Mouse (Mus musculus): ENCODE results near the gene Aktip. TPM values are rescaled to one million over a fixed set of nuclear protein-coding genes. Genes with fewer than 3 reads are reported as not detected.

The Aktip gene
- 92.6 and 95.3 TPM in 2 replicates for polyA plus RNA-seq (2014; fragmentation: Nextera tagmentation; extraction: Ambion mirVana)

GRCm38 (mm10) chr8:91199876-91200275, at the start of gene Aktip:
TSS of gene Aktip (minus strand) at chr8:91199976.
- Histone ChIP-seq H3K27me3 (ENCODE audit: control insufficient read depth, insufficient read depth, low read length) (no peaks in the 10 kb centered on the region), H3K9ac (ENCODE audit: low read depth, low read length) (no peak within 1 kb of the TSS), H3K9me3 (ENCODE audit: control insufficient read depth, low read length) (no peaks in the 10 kb centered on the region), H3K4me1 (replicated peaks; ENCODE audit: control insufficient read depth, insufficient read depth, low read length) (no peaks in the 10 kb centered on the region), H3K4me2 (replicated peaks; ENCODE audit: low read depth, low read length) (no peak within 1 kb of the TSS), H3K27ac (ENCODE audit: low read depth, low read length) (no peak within 1 kb of the TSS), H3K36me3 (ENCODE audit: control insufficient read depth, insufficient read depth, low read length) (no peaks in the 10 kb centered on the region), H3K4me3 (ENCODE audit: low read depth, low read length) (no peak within 1 kb of the TSS)
- DNase-seq (ENCODE audit: low spot score) (no peak), ATAC-seq (ENCODE audit: low FRiP score) (no peak)
- 91% methylated on average over 7 of the region's 7 CpGs for WGBS

DNA sequence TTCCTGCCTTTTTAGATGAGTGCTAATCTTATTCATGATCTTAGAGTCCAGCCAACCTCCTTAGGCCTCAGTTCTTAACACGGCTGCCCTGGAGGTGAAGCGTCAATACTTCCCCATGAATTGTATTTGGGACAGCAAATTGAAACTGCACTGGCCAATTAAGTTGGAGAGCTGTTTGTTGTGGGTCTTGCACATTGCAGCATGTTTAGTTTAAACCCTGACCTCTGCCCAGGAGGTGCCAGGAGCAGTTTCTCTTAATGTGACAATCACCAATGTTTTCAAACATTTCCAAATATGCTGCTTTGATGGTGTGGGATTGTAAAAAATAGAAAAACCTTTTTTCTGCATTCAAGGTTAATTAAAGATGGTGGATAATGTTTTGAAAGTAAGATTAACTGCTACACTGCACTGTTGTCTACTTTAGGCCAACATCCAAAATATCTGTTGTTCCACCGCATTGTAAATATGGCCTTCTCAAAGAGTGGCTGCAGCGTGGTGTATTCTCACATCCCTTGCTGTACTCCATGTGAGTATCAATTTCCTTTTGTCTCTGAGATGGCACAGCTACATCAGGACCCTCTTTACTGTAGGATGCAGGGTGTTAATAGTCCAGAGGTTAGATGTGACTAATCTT, 46.2 kb upstream of the Aktip start:
- ATAC-seq (ENCODE audit: low FRiP score) (no peak), DNase-seq (ENCODE audit: low spot score) (no peak)
- H3K36me3 ChIP-seq (ENCODE audit: control insufficient read depth, insufficient read depth, low read length) = no peaks in the 10 kb centered on the region
- WGBS = 69% methylated on average over 4 of the region's 4 CpGs
- no peaks in the 10 kb centered on the region for H3K4me1 ChIP-seq (replicated peaks; ENCODE audit: control insufficient read depth, insufficient read depth, low read length)
- H3K27me3 ChIP-seq (ENCODE audit: control insufficient read depth, insufficient read depth, low read length) = no peaks in the 10 kb centered on the region
- no peak overlapping the region for H3K9ac ChIP-seq (ENCODE audit: low read depth, low read length)
- no peaks in the 10 kb centered on the region for H3K9me3 ChIP-seq (ENCODE audit: control insufficient read depth, low read length)
- no peak overlapping the region for H3K4me2 ChIP-seq (replicated peaks; ENCODE audit: low read depth, low read length)
- H3K27ac ChIP-seq (ENCODE audit: low read depth, low read length) = no peak overlapping the region
- H3K4me3 ChIP-seq (ENCODE audit: low read depth, low read length) = no peak overlapping the region

DNA sequence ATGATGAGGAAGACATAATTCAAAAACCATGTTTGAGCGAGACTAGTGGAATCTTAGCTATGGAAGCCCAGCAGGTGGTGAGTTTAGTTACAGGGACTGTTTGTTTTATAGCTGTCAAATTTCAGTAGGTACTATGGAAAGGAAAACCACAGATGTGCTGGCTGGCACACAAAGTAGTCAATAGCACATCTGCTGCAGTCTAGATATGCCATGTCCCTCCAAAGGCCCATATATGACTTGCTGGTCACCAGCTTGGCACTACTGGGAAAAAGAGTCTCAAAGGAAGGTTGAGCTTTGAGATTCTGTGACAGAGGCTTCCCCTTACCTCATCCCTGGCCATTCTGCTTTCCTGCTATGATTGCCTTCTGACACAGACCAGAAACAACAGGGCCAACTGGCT, 42.9 kb upstream of the Aktip start:
- Histone ChIP-seq H3K4me3 (ENCODE audit: low read depth, low read length) (no peak overlapping the region), H3K4me2 (replicated peaks; ENCODE audit: low read depth, low read length) (no peak overlapping the region), H3K36me3 (ENCODE audit: control insufficient read depth, insufficient read depth, low read length) (no peaks in the 10 kb centered on the region), H3K9me3 (ENCODE audit: control insufficient read depth, low read length) (no peaks in the 10 kb centered on the region), H3K27me3 (ENCODE audit: control insufficient read depth, insufficient read depth, low read length) (no peaks in the 10 kb centered on the region), H3K27ac (ENCODE audit: low read depth, low read length) (no peak overlapping the region), H3K9ac (ENCODE audit: low read depth, low read length) (no peak overlapping the region), H3K4me1 (replicated peaks; ENCODE audit: control insufficient read depth, insufficient read depth, low read length) (no peaks in the 10 kb centered on the region)
- ATAC-seq (ENCODE audit: low FRiP score) (no peak), DNase-seq (ENCODE audit: low spot score) (no peak)
- 76% methylated on average over 1 of the region's 1 CpGs for WGBS

- H3K27ac ChIP-seq (ENCODE audit: low read depth, low read length) = no peak overlapping the region
- H3K27me3 ChIP-seq (ENCODE audit: control insufficient read depth, insufficient read depth, low read length) = no peaks in the 10 kb centered on the region
- H3K4me3 ChIP-seq (ENCODE audit: low read depth, low read length) = no peak overlapping the region
- H3K36me3 ChIP-seq (ENCODE audit: control insufficient read depth, insufficient read depth, low read length) = no peaks in the 10 kb centered on the region
- H3K4me2 ChIP-seq (replicated peaks; ENCODE audit: low read depth, low read length) = no peak overlapping the region
- H3K9me3 ChIP-seq (ENCODE audit: control insufficient read depth, low read length) = no peaks in the 10 kb centered on the region
- ATAC-seq (ENCODE audit: low FRiP score) (no peak), DNase-seq (ENCODE audit: low spot score) (no peak)
- 88% methylated on average over 8 of the region's 8 CpGs for WGBS
- no peak overlapping the region for H3K9ac ChIP-seq (ENCODE audit: low read depth, low read length)
- H3K4me1 ChIP-seq (replicated peaks; ENCODE audit: control insufficient read depth, insufficient read depth, low read length) = no peaks in the 10 kb centered on the region
Measured at GRCm38 (mm10) chr8:91241873-91242519, 42.2 kb upstream of the Aktip start.

DNA sequence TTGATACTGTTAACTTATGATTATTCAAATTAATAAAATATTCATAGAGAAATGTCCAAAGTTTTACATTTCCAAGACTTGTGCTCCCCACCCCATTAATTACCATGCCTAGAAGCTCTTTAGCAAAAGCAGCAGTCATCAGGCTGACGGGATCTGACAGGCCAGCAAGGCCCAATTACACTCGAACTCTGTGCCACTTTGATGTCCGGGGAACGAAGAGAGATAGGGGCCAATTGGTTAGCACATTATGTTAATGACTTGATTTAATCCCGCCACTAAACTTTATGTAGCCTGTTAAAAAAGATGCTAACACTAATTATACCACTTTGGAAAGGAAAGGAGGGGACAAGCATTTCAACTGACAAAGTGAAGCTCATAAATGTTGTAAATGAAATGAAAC, 41.6 kb upstream of the Aktip start:
- H3K36me3 ChIP-seq (ENCODE audit: control insufficient read depth, insufficient read depth, low read length) = no peaks in the 10 kb centered on the region
- H3K9ac ChIP-seq (ENCODE audit: low read depth, low read length) = no peak overlapping the region
- no peaks in the 10 kb centered on the region for H3K27me3 ChIP-seq (ENCODE audit: control insufficient read depth, insufficient read depth, low read length)
- no peaks in the 10 kb centered on the region for H3K9me3 ChIP-seq (ENCODE audit: control insufficient read depth, low read length)
- WGBS = 80% methylated on average over 5 of the region's 5 CpGs
- H3K4me1 ChIP-seq (replicated peaks; ENCODE audit: control insufficient read depth, insufficient read depth, low read length) = no peaks in the 10 kb centered on the region
- DNase-seq (ENCODE audit: low spot score) (no peak), ATAC-seq (ENCODE audit: low FRiP score) (no peak)
- H3K4me2 ChIP-seq (replicated peaks; ENCODE audit: low read depth, low read length) = no peak overlapping the region
- no peak overlapping the region for H3K27ac ChIP-seq (ENCODE audit: low read depth, low read length)
- no peak overlapping the region for H3K4me3 ChIP-seq (ENCODE audit: low read depth, low read length)

GRCm38 (mm10) chr8:91237191-91237590, 37.4 kb upstream of the Aktip start:
- H3K27me3 ChIP-seq (ENCODE audit: control insufficient read depth, insufficient read depth, low read length) = no peaks in the 10 kb centered on the region
- H3K9ac ChIP-seq (ENCODE audit: low read depth, low read length) = no peak overlapping the region
- H3K4me2 ChIP-seq (replicated peaks; ENCODE audit: low read depth, low read length) = no peak overlapping the region
- H3K4me3 ChIP-seq (ENCODE audit: low read depth, low read length) = no peak overlapping the region
- ATAC-seq (ENCODE audit: low FRiP score) (no peak), DNase-seq (ENCODE audit: low spot score) (no peak)
- H3K27ac ChIP-seq (ENCODE audit: low read depth, low read length) = no peak overlapping the region
- no peaks in the 10 kb centered on the region for H3K36me3 ChIP-seq (ENCODE audit: control insufficient read depth, insufficient read depth, low read length)
- H3K4me1 ChIP-seq (replicated peaks; ENCODE audit: control insufficient read depth, insufficient read depth, low read length) = no peaks in the 10 kb centered on the region
- 84% methylated on average over 2 of the region's 2 CpGs for WGBS
- no peaks in the 10 kb centered on the region for H3K9me3 ChIP-seq (ENCODE audit: control insufficient read depth, low read length)

DNA sequence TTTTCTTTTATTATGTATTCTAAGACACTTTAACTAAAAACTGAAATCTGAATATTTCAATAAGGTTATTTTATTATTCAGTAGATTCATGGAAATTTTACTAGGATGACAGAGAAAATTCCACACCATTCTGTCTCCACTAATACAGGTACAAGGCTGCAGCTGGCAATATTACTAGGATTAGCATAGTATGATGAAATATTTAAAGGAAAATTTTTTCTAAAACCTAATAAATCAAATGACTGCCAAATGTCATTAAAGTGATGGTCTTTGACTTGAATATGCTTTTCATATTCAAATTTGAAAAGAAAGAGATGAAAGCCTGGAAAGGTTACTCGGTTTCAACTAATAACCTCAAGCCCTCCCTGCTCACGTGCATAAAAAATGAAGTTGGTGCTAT, 34.3 kb upstream of the Aktip start:
- Histone ChIP-seq H3K4me3 (ENCODE audit: low read depth, low read length) (no peak overlapping the region), H3K27me3 (ENCODE audit: control insufficient read depth, insufficient read depth, low read length) (no peaks in the 10 kb centered on the region), H3K27ac (ENCODE audit: low read depth, low read length) (no peak overlapping the region), H3K9ac (ENCODE audit: low read depth, low read length) (no peak overlapping the region), H3K4me2 (replicated peaks; ENCODE audit: low read depth, low read length) (no peak overlapping the region), H3K36me3 (ENCODE audit: control insufficient read depth, insufficient read depth, low read length) (no peaks in the 10 kb centered on the region), H3K9me3 (ENCODE audit: control insufficient read depth, low read length) (no peaks in the 10 kb centered on the region), H3K4me1 (replicated peaks; ENCODE audit: control insufficient read depth, insufficient read depth, low read length) (no peaks in the 10 kb centered on the region)
- 52% methylated on average over 2 of the region's 2 CpGs for WGBS
- ATAC-seq (ENCODE audit: low FRiP score) = no peak
- no peak for DNase-seq (ENCODE audit: low spot score)

GRCm38 (mm10) chr8:91227421-91227841, 27.7 kb upstream of the Aktip start:
- 92% methylated on average over 7 of the region's 7 CpGs for WGBS
- Histone ChIP-seq H3K27ac (ENCODE audit: low read depth, low read length) (no peak overlapping the region), H3K9ac (ENCODE audit: low read depth, low read length) (no peak overlapping the region), H3K27me3 (ENCODE audit: control insufficient read depth, insufficient read depth, low read length) (no peaks in the 10 kb centered on the region), H3K4me3 (ENCODE audit: low read depth, low read length) (no peak overlapping the region), H3K9me3 (ENCODE audit: control insufficient read depth, low read length) (no peaks in the 10 kb centered on the region), H3K4me1 (replicated peaks; ENCODE audit: control insufficient read depth, insufficient read depth, low read length) (no peaks in the 10 kb centered on the region), H3K4me2 (replicated peaks; ENCODE audit: low read depth, low read length) (no peak overlapping the region), H3K36me3 (ENCODE audit: control insufficient read depth, insufficient read depth, low read length) (no peaks in the 10 kb centered on the region)
- DNase-seq (ENCODE audit: low spot score) = no peak
- no peak for ATAC-seq (ENCODE audit: low FRiP score)

- no peaks in the 10 kb centered on the region for H3K9me3 ChIP-seq (ENCODE audit: control insufficient read depth, low read length)
- ATAC-seq (ENCODE audit: low FRiP score) = no peak
- H3K36me3 ChIP-seq (ENCODE audit: control insufficient read depth, insufficient read depth, low read length) = no peaks in the 10 kb centered on the region
- no peak for DNase-seq (ENCODE audit: low spot score)
- no peak overlapping the region for H3K27ac ChIP-seq (ENCODE audit: low read depth, low read length)
- no peak overlapping the region for H3K4me3 ChIP-seq (ENCODE audit: low read depth, low read length)
- H3K9ac ChIP-seq (ENCODE audit: low read depth, low read length) = no peak overlapping the region
- no peaks in the 10 kb centered on the region for H3K27me3 ChIP-seq (ENCODE audit: control insufficient read depth, insufficient read depth, low read length)
- no peak overlapping the region for H3K4me2 ChIP-seq (replicated peaks; ENCODE audit: low read depth, low read length)
- 94% methylated on average over 7 of the region's 7 CpGs for WGBS
- H3K4me1 ChIP-seq (replicated peaks; ENCODE audit: control insufficient read depth, insufficient read depth, low read length) = no peaks in the 10 kb centered on the region
Measured at GRCm38 (mm10) chr8:91224227-91224626, 24.5 kb upstream of the Aktip start.
